In the genomic region with DNA sequence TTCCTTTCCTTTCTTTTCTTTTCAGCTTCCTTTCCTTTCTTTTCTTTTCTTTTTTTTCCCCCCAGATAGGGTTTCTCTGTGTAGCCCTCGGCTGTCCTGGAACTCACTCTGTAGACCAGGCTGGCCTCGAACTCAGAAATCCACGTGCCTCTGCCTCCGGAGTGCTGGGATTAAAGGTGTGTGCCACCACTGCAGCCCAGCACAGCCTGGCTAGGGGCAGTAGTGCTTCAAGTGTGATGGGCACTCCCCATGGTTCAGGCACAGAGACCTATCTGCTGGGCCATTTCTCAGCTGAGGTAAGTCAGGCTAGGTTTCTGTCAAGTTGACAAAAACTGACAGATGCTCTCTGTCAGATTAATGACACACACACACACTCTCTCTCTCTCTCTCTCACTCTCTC, we compare ENCODE assay signal across 27 mouse cellular contexts.
"Had no signal": no experiment of that assay in that cellular context is flagged by ENCODE, and none has a peak within 500 bp of the region (broad histone marks: within the 10 kb centered on the region; RNA-seq: fewer than 3 reads in every experiment).

No protein-coding gene starts in this region.

- H3K4me1 ChIP-seq: embryonic facial prominence, embryonic 12.5 days had no signal

- H3K27ac ChIP-seq: embryonic facial prominence, embryonic 10.5 days; embryonic facial prominence, embryonic 12.5 days; embryonic facial prominence, embryonic 13.5 days; embryonic facial prominence, embryonic 15.5 days; forebrain, embryonic 10.5 days; forebrain, embryonic 12.5 days; forebrain, embryonic 13.5 days; forebrain, embryonic 15.5 days; gastrocnemius, adult 2 months; heart, adult 2 months had no signal

- H3K9me3 ChIP-seq: embryonic facial prominence, embryonic 10.5 days; embryonic facial prominence, embryonic 12.5 days; embryonic facial prominence, embryonic 13.5 days; embryonic facial prominence, embryonic 15.5 days; forebrain, embryonic 10.5 days; forebrain, embryonic 12.5 days; forebrain, embryonic 13.5 days; forebrain, embryonic 15.5 days had no signal

- H3K36me3 ChIP-seq: embryonic facial prominence, embryonic 10.5 days; embryonic facial prominence, embryonic 12.5 days; embryonic facial prominence, embryonic 13.5 days; embryonic facial prominence, embryonic 15.5 days; forebrain, embryonic 10.5 days; forebrain, embryonic 12.5 days; forebrain, embryonic 15.5 days had no signal

- H3K4me2 ChIP-seq: embryonic facial prominence, embryonic 12.5 days; embryonic facial prominence, embryonic 13.5 days; embryonic facial prominence, embryonic 15.5 days; forebrain, embryonic 12.5 days; forebrain, embryonic 13.5 days; forebrain, embryonic 15.5 days had no signal

- H3K27me3 ChIP-seq: embryonic facial prominence, embryonic 12.5 days; embryonic facial prominence, embryonic 13.5 days; embryonic facial prominence, embryonic 15.5 days; forebrain, embryonic 12.5 days; forebrain, embryonic 15.5 days had no signal

- H3K9ac ChIP-seq: embryonic facial prominence, embryonic 12.5 days; embryonic facial prominence, embryonic 13.5 days; embryonic facial prominence, embryonic 15.5 days; forebrain, embryonic 12.5 days; forebrain, embryonic 13.5 days; forebrain, embryonic 15.5 days; forebrain, postnatal 0 days had no signal

- ATAC-seq: forebrain, embryonic 13.5 days; forebrain, embryonic 14.5 days; forebrain, embryonic 15.5 days; forebrain, embryonic 16.5 days; forebrain, postnatal 0 days had no signal

- H3K4me3 ChIP-seq: embryonic facial prominence, embryonic 10.5 days; embryonic facial prominence, embryonic 12.5 days; embryonic facial prominence, embryonic 13.5 days; embryonic facial prominence, embryonic 15.5 days; erythroblast, embryonic 14.5 days; forebrain, embryonic 10.5 days; forebrain, embryonic 12.5 days; forebrain, embryonic 13.5 days; forebrain, embryonic 15.5 days; gastrocnemius, adult 2 months; heart, adult 2 months had no signal

- DNase-seq: cerebellum, adult 8-10 months; cerebellum, adult 9-10 months; cerebellum, adult 9-11 months; cerebellum, postnatal 10 days; cerebellum, postnatal 14 days; cerebellum, postnatal 25 days; cerebellum, postnatal 36 days; embryo, embryonic 11 days; forebrain, postnatal 0 days; gastrocnemius, adult 2 months; gastrocnemius, postnatal 10 days; gastrocnemius, postnatal 14 days; gastrocnemius, postnatal 25 days; gastrocnemius, postnatal 36 days; heart, adult 18-20 months; heart, adult 2 months had no signal
